Mouse (Mus musculus) splenic B cell, adult 2 months (primary cell): ENCODE measurements around the gene Limd1.

ENCODE experiments used
- DNase-seq: peaks from one replicate; pipeline ENCODE4 v3.0.0-alpha.2; 2011; ENCODE audit warnings: low read depth, low spot score
- H3K27me3 ChIP-seq: 2 replicates; pipeline ENCODE4 v1.6.1; 2012; ENCODE audit warnings: mild to moderate bottlenecking, low read length, moderate library complexity, mixed read lengths; ENCODE audit not compliant: control insufficient read depth, poor library complexity, insufficient read depth, severe bottlenecking
- H3K36me3 ChIP-seq: 2 replicates; pipeline ENCODE4 v1.6.1; 2012; ENCODE audit warnings: mild to moderate bottlenecking, low read length, moderate library complexity, mixed read lengths; ENCODE audit not compliant: control insufficient read depth, poor library complexity, insufficient read depth, severe bottlenecking

Limd1 gene

GRCm38 (mm10) chr9:123539823-123540222 lies 61.3 kb downstream of the Limd1 start:
- Histone ChIP-seq H3K36me3 (no peaks in the 10 kb centered on the region), H3K27me3 (no peaks in the 10 kb centered on the region; the same call in 1 of the 2 replicates)
- no peak for DNase-seq

GRCm38 (mm10) chr9:123554599-123554998 lies 76.1 kb downstream of the Limd1 start:
- DNase-seq: no peak
- peaks cover 14% of the 10 kb centered on the region; the same call in 1 of the 2 replicates for H3K36me3 ChIP-seq
- H3K27me3 ChIP-seq: no peaks in the 10 kb centered on the region
